Mouse (Mus musculus) cerebellum, adult 2 months (tissue): ENCODE measurements around the gene Bpifa3.

ENCODE experiments used
- CTCF ChIP-seq: fragments of 200-500 bp; IDR thresholded peaks from 2 replicates; pipeline ENCODE4 v1.5.1; 2011; ENCODE audit warnings: low read depth, mild to moderate bottlenecking, control low read depth, low read length, moderate library complexity, borderline replicate concordance; ENCODE audit not compliant: insufficient read depth
- POLR2A ChIP-seq: fragments of 200-500 bp; IDR thresholded peaks from 2 replicates; pipeline ENCODE4 v1.6.1; 2011; ENCODE audit warnings: low read length, control low read depth, borderline replicate concordance; ENCODE audit not compliant: insufficient read depth

GRCm38 (mm10) chr2:154130120-154130519 lies at the start of gene Bpifa3:
- TF ChIP-seq CTCF, result no peak
- TF ChIP-seq POLR2A, result no peak
